Mouse (Mus musculus): ENCODE measurements at regions not wholly inside any gene's neighbourhood (a gene's known extent, or its start where the extent isn't known, plus 50 kb on each side); places are given as distances from the start of the nearest gene placed in this dataset.

GRCm38 (mm10) chr14:61753421-61753820 lies 146.2 kb downstream of the Kcnrg start:
- no peak for TF ChIP-seq TBP (IDR thresholded peaks at IDR 0.05; ENCODE audit: low read depth, low read length)
- no peak for TF ChIP-seq USF2 (IDR thresholded peaks at IDR 0.05; ENCODE audit: borderline replicate concordance in 1 of 2, insufficient read depth in 1 of 2, low read depth in 1 of 2, low read length in 2 of 2)
- no peak for TF ChIP-seq POLR2AphosphoS2 (IDR thresholded peaks at IDR 0.05; ENCODE audit: low read length)
- no peak for TF ChIP-seq ZMIZ1 (IDR thresholded peaks at IDR 0.05; ENCODE audit: low read depth, low read length)
- TF ChIP-seq CTCF (IDR thresholded peaks at IDR 0.05 in 2 of 3, conservative IDR thresholded peaks at IDR 0.05 in 1 of 3; ENCODE audit: control insufficient read depth in 1 of 3, insufficient read depth in 1 of 3, low read depth in 2 of 3, low read length in 3 of 3, poor library complexity in 1 of 3, severe bottlenecking in 1 of 3) = no peak
- TF ChIP-seq POLR2A (IDR thresholded peaks at IDR 0.05; ENCODE audit: control insufficient read depth in 1 of 2, insufficient read depth in 1 of 2, low read depth in 1 of 2, low read length in 2 of 2, poor library complexity in 1 of 2) = no peak
- no peak for TF ChIP-seq TCF12 (IDR thresholded peaks at IDR 0.05; ENCODE audit: low read depth, low read length)
- no peak for TF ChIP-seq MXI1 (IDR thresholded peaks at IDR 0.05; ENCODE audit: low read depth, low read length)

Data from MEL (cell line).